Mouse (Mus musculus): ENCODE results near the gene Grk3. TPM values are rescaled to one million over a fixed set of nuclear protein-coding genes. Genes with fewer than 3 reads are reported as not detected.

Gene Grk3
- polyA plus RNA-seq, 1 experiment from 2014 or later = 17.9 TPM

DNA sequence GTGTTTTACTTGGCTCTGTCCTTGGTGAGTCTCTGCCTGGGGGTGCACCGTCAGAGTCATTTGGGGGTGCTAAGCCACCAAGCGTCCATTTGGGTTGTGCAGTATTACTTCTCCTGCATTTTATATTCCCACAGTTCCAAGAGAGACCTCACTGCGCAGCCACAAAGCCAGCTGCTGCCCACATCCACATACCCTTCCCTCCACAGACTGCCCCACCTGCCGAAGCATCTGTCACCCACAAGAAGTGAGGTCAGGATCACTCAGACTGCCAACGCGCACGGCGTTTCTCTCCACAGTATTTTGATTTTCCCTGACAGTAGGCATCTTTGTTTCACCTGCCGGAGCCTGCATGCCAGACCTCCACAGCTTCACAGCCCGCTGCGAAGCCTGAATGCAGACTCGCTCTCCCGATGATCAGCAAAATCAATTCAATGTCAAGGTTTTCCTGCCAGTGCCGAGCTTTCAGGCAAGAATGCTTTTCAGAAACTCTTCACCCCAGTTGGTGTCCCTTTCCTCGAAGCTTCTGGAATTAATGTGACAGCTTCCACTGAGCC, 15.7 kb upstream of the Grk3 start:
- no peak overlapping the region for H3K4me2 ChIP-seq
- ATAC-seq (ENCODE audit: insufficient number of reproducible peaks, insufficient read depth, low FRiP score, low TSS enrichment, low read depth) = no peak
- no peaks in the 10 kb centered on the region for H3K36me3 ChIP-seq
- no peaks in the 10 kb centered on the region for H3K9me3 ChIP-seq
- 64% methylated on average over 15 of the region's 15 CpGs for WGBS
- H3K9ac ChIP-seq = no peak overlapping the region
- peaks cover 8% of the 10 kb centered on the region; the same call in 1 of the 2 replicates for H3K27me3 ChIP-seq
- peaks cover 27% of the 10 kb centered on the region for H3K4me1 ChIP-seq
- H3K4me3 ChIP-seq = no peak overlapping the region
- no peak overlapping the region for H3K27ac ChIP-seq

DNA sequence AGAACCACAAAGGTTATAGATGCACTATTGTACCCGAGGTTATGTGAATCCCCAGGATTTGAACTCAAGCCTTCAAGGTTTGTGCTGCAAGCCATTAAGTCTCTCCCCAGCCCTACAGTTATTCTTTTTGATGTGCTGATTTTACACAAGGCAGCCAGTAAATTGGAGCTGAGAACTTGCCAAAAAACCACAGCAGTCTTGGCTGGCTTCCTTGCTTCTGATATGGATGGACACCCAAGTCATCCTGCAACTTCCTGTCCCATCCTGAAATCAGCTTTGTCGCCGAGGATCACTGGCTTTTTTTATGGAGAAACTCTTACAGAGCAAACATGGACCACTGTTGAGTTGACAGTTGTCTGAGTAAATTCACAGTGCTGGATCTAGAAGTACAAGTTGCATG, 14.5 kb upstream of the Grk3 start:
- WGBS = 74% methylated on average over 3 of the region's 3 CpGs

DNA sequence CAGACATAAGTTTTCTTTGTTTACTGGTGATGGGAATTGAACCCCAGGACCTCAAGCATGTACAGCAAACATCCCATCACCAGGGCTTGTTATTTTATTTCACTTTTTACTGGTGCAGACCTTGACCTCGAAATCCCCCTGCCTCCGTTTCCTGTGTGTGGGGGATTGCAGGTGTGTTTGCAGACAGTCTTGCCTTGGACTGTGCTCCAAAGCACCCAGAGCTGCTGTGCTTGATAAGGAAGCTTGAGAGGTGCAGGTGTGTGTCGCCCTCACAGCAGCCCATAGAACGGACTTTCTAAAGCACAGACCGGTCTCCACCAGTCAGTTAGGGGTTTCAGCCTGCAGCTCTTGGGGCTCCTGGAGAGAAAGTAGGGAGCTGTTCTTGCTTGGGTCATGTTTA, 11.1 kb upstream of the Grk3 start:
- no peak overlapping the region for H3K4me3 ChIP-seq
- H3K9me3 ChIP-seq = no peaks in the 10 kb centered on the region
- no peaks in the 10 kb centered on the region for H3K36me3 ChIP-seq
- H3K27me3 ChIP-seq = peaks cover 2% of the 10 kb centered on the region; the same call in 1 of the 2 replicates
- no peak overlapping the region for H3K27ac ChIP-seq
- H3K4me2 ChIP-seq = no peak overlapping the region
- WGBS = 83% methylated on average over 5 of the region's 5 CpGs
- H3K9ac ChIP-seq = no peak overlapping the region
- H3K4me1 ChIP-seq = peaks cover 12% of the 10 kb centered on the region
- no peak for ATAC-seq (ENCODE audit: insufficient number of reproducible peaks, insufficient read depth, low FRiP score, low TSS enrichment, low read depth)

More for the DNA sequence above, 14.5 kb upstream of the Grk3 start:
- no peak overlapping the region for H3K27ac ChIP-seq
- H3K4me1 ChIP-seq = peaks cover 15% of the 10 kb centered on the region
- no peak overlapping the region for H3K9ac ChIP-seq
- no peak for ATAC-seq (ENCODE audit: insufficient number of reproducible peaks, insufficient read depth, low FRiP score, low TSS enrichment, low read depth)
- no peak overlapping the region for H3K4me2 ChIP-seq
- no peak overlapping the region for H3K4me3 ChIP-seq
- peaks cover 8% of the 10 kb centered on the region; the same call in 1 of the 2 replicates for H3K27me3 ChIP-seq
- no peaks in the 10 kb centered on the region for H3K9me3 ChIP-seq
- no peaks in the 10 kb centered on the region for H3K36me3 ChIP-seq

DNA sequence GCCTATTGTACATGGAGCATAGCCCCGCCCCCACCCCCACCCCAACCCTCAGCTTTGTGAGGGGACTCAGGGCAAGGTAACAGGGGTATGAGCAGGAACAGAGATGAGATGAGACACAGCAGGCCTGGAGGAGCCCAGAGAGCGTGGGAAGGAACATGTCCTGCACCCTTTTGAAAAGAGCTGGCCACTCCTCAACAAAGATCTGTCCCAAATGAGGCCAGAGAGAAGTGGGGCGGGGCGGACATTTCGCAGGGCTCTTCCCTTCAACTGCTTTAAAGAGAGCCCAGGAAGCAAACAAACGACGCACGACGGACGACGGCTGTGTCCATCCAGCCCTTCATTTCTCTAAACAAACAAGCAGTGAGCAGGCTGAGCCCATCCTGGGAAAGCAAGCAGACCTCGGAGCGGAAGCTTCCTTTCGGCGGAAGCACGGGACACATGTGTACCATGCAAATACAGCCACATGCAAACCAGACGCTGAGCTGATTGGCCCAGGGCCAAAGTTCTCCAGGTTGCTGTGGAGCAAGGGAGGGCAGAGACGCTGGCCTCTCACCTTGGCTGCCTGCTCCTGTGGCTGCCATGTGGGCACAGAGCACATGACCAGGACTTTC, 8.7 kb upstream of the Grk3 start:
- Histone ChIP-seq H3K4me3 (no peak overlapping the region), H3K36me3 (no peaks in the 10 kb centered on the region), H3K9ac (0 out of 2 replicates have a peak overlapping the region, but pooled peaks have one; percentile 11), H3K4me1 (peaks cover 8% of the 10 kb centered on the region), H3K27me3 (no peaks in the 10 kb centered on the region), H3K9me3 (no peaks in the 10 kb centered on the region), H3K4me2 (peak overlapping the region; percentile 41), H3K27ac (0 out of 2 replicates have a peak overlapping the region, but pooled peaks have one; percentile 39)
- WGBS = 35% methylated on average over 18 of the region's 18 CpGs
- no peak for ATAC-seq (ENCODE audit: insufficient number of reproducible peaks, insufficient read depth, low FRiP score, low TSS enrichment, low read depth)

DNA sequence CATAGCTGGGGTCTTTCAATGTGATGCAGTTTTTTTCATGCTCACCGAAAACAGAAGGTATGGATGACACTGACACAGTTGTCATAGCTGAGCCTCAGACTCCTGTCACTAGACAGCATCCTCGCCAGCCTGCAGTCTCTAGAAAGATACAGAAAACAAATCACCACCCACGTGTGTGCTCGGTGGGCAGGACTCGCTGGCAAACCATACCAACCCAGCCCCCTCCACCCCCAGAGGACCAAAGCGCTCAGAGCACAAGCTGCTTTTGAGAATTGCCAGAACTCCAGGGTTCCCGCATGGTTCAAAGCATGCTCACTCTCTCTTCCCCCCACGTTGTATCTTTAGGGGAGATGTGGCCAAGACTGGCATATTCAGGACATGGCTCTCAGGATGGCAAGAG, 2.6 kb upstream of the Grk3 start:
- no peak for ATAC-seq (ENCODE audit: insufficient number of reproducible peaks, insufficient read depth, low FRiP score, low TSS enrichment, low read depth)
- Histone ChIP-seq H3K4me2 (no peak overlapping the region), H3K9ac (no peak overlapping the region), H3K4me1 (peaks cover 23% of the 10 kb centered on the region), H3K27me3 (no peaks in the 10 kb centered on the region), H3K27ac (no peak overlapping the region), H3K36me3 (no peaks in the 10 kb centered on the region), H3K4me3 (no peak overlapping the region), H3K9me3 (no peaks in the 10 kb centered on the region)
- 60% methylated on average over 8 of the region's 8 CpGs for WGBS

DNA sequence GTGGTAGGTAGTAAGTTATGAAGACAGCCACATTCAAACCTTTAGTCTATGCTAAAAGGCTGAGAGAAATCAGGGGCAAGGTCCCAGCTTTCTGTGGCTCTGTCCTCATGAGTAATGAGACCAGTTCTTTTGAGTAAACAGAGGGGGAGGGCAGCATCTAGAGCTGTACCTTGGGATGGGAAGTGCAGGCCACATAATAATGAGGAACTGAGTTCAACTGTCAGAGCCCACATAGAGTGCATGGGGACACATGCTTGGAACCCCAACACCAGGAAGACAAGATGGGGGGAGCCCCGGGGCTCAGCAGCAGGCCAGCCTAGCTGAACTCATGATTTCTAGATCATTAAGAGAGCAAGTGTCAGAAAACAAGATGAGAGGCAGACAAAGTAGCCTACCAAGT, 1.4 kb upstream of the Grk3 start:
- no peak overlapping the region for H3K4me3 ChIP-seq
- no peaks in the 10 kb centered on the region for H3K9me3 ChIP-seq
- WGBS = 85% methylated on average over 1 of the region's 1 CpGs
- no peak overlapping the region for H3K27ac ChIP-seq
- no peaks in the 10 kb centered on the region for H3K27me3 ChIP-seq
- no peaks in the 10 kb centered on the region for H3K36me3 ChIP-seq
- no peak overlapping the region for H3K4me2 ChIP-seq
- ATAC-seq (ENCODE audit: insufficient number of reproducible peaks, insufficient read depth, low FRiP score, low TSS enrichment, low read depth) = no peak
- H3K9ac ChIP-seq = no peak overlapping the region
- H3K4me1 ChIP-seq = peaks cover 23% of the 10 kb centered on the region

DNA sequence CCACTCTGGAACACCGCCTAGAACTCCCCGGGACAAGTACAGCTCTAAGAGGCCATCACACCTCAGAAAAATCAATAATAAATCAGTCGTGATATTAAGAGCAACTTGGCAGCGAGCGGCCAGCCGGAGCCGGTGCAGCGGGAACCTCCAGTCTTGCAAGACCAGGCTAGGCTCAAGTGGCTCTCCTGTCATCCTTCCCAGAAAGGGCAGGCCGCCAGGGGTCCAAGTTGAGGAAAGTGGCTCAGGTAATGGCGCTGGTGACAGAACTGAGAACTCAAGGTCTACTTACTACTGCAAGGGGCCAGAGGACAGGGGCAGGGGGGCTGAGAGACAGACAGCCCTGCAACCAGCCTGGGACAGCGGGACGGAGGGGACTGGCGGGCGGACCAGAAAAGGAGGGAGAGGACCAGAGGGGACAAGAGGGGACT, 769 bp downstream of the Grk3 start:
- WGBS = 2% methylated on average over 14 of the region's 14 CpGs
- no peak; the same call in 1 of the 2 replicates for ATAC-seq (ENCODE audit: insufficient number of reproducible peaks, insufficient read depth, low FRiP score, low TSS enrichment, low read depth)
- H3K4me1 ChIP-seq = peaks cover 36% of the 10 kb centered on the region

DNA sequence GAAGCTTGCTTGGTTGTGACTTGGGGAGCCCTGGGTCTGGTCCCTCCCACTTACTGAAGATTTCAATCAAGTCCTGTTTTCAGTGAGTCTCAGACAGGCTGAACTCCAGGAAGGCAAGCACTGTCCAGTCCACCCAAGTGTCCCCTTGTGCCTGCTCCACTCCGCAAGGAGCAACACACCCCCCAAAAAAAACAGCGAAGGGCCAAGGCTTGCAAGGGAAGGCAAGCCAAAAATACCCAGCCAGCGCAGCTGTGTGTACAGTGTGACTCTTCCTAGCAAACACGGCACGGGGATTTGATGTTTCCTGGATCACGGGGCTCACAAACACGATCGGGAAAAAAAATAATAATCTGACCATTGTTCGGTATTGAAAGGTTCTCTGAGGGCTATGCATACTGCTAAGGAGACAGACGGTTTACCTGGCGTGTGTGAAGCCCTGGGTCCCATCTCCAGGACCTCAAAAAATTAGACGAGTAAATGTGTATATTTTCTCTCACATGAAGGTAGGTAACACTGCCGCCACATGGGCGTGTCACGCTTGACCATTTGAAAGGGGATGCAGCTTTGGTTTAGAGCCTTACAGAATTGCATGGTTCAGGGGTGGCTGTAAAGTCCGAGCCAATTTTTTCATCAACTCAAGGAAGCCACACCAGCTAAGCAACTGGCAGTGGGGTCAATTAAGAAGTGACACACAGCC, 1.3 kb downstream of the Grk3 start:
- Histone ChIP-seq H3K36me3 (no peaks in the 10 kb centered on the region), H3K4me3 (peak overlapping the region; percentile 67)

More for the DNA sequence above, 769 bp downstream of the Grk3 start:
- H3K9me3 ChIP-seq = no peaks in the 10 kb centered on the region
- H3K36me3 ChIP-seq = no peaks in the 10 kb centered on the region
- H3K27me3 ChIP-seq = no peaks in the 10 kb centered on the region
- peak overlapping the region; percentile 78 for H3K4me2 ChIP-seq
- H3K27ac ChIP-seq = peak overlapping the region; percentile 7; the same call in 1 of the 2 replicates
- peak overlapping the region; percentile 83 for H3K9ac ChIP-seq
- H3K4me3 ChIP-seq = peak overlapping the region; percentile 67

DNA sequence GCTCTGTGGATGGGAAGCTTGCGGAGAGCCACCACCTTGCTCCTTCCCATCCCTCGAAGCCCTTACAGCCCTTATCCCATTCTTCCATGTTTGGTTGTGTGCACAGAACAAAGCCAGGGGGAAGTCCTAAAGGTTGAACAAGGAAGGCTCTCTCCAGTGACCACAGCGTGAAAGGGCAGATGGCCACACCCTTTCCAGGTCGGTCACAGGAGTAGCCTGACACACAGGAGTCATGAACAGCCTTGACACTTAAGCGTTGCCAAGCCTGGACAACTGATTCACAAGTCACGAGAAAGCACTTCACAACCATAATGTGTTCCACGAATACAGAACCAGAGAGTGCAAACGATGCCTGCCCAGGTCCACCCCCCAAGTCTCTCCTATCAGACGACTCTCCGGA, 3.7 kb downstream of the Grk3 start:
- Histone ChIP-seq H3K9ac (no peak overlapping the region), H3K27ac (no peak overlapping the region), H3K9me3 (no peaks in the 10 kb centered on the region), H3K4me1 (peaks cover 39% of the 10 kb centered on the region), H3K27me3 (no peaks in the 10 kb centered on the region), H3K36me3 (no peaks in the 10 kb centered on the region), H3K4me3 (no peak overlapping the region), H3K4me2 (no peak overlapping the region)
- no peak for ATAC-seq (ENCODE audit: insufficient number of reproducible peaks, insufficient read depth, low FRiP score, low TSS enrichment, low read depth)
- WGBS = 90% methylated on average over 10 of the region's 10 CpGs

More for the DNA sequence above, 1.3 kb downstream of the Grk3 start:
- peaks cover 39% of the 10 kb centered on the region for H3K4me1 ChIP-seq
- WGBS = 62% methylated on average over 16 of the region's 16 CpGs
- ATAC-seq (ENCODE audit: insufficient number of reproducible peaks, insufficient read depth, low FRiP score, low TSS enrichment, low read depth) = no peak
- H3K9me3 ChIP-seq = no peaks in the 10 kb centered on the region
- peak overlapping the region; percentile 83 for H3K9ac ChIP-seq
- H3K27me3 ChIP-seq = no peaks in the 10 kb centered on the region
- H3K27ac ChIP-seq = no peak overlapping the region
- H3K4me2 ChIP-seq = peak overlapping the region; percentile 78

DNA sequence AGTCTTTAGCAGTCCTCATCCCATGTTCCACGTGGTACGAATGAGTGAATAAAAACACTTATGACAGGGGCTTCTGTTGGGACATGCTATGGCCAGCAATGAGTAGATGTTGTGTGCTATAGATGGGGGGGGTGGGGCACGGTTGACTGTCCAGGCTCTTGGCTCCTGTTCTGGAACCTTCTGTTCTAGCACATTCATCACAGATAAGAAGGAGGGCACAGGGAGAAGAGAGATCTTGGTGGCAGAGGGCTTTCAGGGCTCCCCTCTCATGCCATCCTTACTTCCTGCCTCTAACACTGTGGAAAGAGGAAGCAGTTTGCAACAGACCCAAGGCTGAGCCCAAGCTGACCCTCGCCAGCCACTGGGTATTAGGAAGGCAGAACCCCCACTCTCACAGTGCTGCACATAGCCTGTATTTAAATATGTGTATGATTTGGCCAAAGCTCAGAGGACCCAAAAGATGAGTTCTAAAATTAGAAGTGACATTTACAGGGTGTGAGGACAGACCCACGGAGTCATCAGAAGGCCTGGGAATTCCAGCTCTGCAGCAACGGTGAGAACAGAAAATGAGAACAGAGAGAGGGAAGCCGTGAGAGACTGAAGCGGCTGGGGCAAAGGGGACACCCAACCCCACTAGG, 6.3 kb downstream of the Grk3 start:
- no peak overlapping the region for H3K27ac ChIP-seq
- H3K4me1 ChIP-seq = peaks cover 26% of the 10 kb centered on the region
- H3K27me3 ChIP-seq = no peaks in the 10 kb centered on the region
- no peak overlapping the region for H3K9ac ChIP-seq
- H3K4me2 ChIP-seq = no peak overlapping the region
- ATAC-seq (ENCODE audit: insufficient number of reproducible peaks, insufficient read depth, low FRiP score, low TSS enrichment, low read depth) = no peak
- 85% methylated on average over 8 of the region's 8 CpGs for WGBS
- no peaks in the 10 kb centered on the region for H3K36me3 ChIP-seq
- no peaks in the 10 kb centered on the region for H3K9me3 ChIP-seq
- H3K4me3 ChIP-seq = no peak overlapping the region

DNA sequence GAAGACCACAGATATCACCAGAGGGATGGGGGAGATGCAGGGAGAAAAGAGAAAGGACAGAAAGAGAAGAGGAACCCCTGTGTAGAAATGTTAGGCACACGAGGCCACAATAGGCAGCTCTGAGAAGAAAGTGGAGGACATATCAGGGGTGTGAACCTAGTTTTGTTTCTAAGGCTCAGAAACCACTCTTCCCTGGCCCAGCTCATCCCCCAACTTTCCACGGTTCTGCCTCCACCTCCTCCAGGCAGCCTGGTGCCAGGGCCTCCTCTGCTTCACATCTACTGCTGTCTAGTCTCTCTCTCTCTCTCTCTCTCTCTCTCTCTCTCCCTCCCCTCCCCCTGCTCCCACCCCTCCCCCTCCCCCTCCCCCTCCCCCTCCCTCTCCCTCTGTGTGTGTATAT, 7.1 kb downstream of the Grk3 start:
- 90% methylated on average over 2 of the region's 2 CpGs for WGBS
- no peaks in the 10 kb centered on the region for H3K9me3 ChIP-seq
- no peak overlapping the region for H3K4me3 ChIP-seq
- no peaks in the 10 kb centered on the region for H3K36me3 ChIP-seq
- peaks cover 18% of the 10 kb centered on the region for H3K4me1 ChIP-seq
- H3K4me2 ChIP-seq = no peak overlapping the region
- no peaks in the 10 kb centered on the region for H3K27me3 ChIP-seq
- no peak overlapping the region for H3K9ac ChIP-seq
- ATAC-seq (ENCODE audit: insufficient number of reproducible peaks, insufficient read depth, low FRiP score, low TSS enrichment, low read depth) = no peak
- H3K27ac ChIP-seq = no peak overlapping the region

Data from embryonic facial prominence, embryonic 13.5 days (tissue).